Mouse (Mus musculus) cerebellum, adult 2 months (tissue): Measurements from ENCODE around the gene Zfp459. TPM values are rescaled to one million over a fixed set of nuclear protein-coding genes. Genes with fewer than 3 reads are reported as not detected.
"Not testable (repeated sequence)": the region's sequence is repeated elsewhere in the genome, so short reads cannot be mapped to it uniquely, and the experiment has no call there.

ENCODE experiments used
- DNase-seq, 2 experiments: peaks; one replicate each; pipeline ENCODE4 v3.0.0; 2021
- H3K27ac ChIP-seq: fragments of 200-500 bp; 2 replicates; pipeline ENCODE4 v1.5.1; 2012; ENCODE audit warnings: low read length, control low read depth, inconsistent platforms; ENCODE audit not compliant: insufficient read depth
- H3K27me3 ChIP-seq: fragments of 200-500 bp; 2 replicates; pipeline ENCODE4 v1.6.1; 2012; ENCODE audit warnings: inconsistent platforms, mild to moderate bottlenecking, low read length, moderate library complexity; ENCODE audit not compliant: control insufficient read depth, insufficient read depth
- H3K4me1 ChIP-seq: fragments of 200-500 bp; 2 replicates; pipeline ENCODE4 v1.6.1; 2011; ENCODE audit warnings: low read length; ENCODE audit not compliant: control insufficient read depth, insufficient read depth
- H3K4me3 ChIP-seq: fragments of 200-500 bp; replicated peaks from 2 replicates; pipeline ENCODE3; 2011; ENCODE audit warnings: mild to moderate bottlenecking, low read depth, low read length, control low read depth; ENCODE audit not compliant: insufficient read depth
- CTCF ChIP-seq: fragments of 200-500 bp; IDR thresholded peaks from 2 replicates; pipeline ENCODE4 v1.5.1; 2011; ENCODE audit warnings: low read depth, mild to moderate bottlenecking, control low read depth, low read length, moderate library complexity, borderline replicate concordance; ENCODE audit not compliant: insufficient read depth
- POLR2A ChIP-seq: fragments of 200-500 bp; IDR thresholded peaks from 2 replicates; pipeline ENCODE4 v1.6.1; 2011; ENCODE audit warnings: low read length, control low read depth, borderline replicate concordance; ENCODE audit not compliant: insufficient read depth
- WGBS: fragments of 180-500 bp; shearing (Covaris S2); methylation state at CpG from one replicate; pipeline ENCODE4 v1.1.7; 2018; 5-methylcytosine and 5-hydroxymethylcytosine counted together
- polyA plus RNA-seq: library from polyadenylated mRNA; depleted of rRNA; stranded (reverse); fragments of >200 nt; gene quantifications from 2 replicates; pipeline ENCODE4 v1.2.3, GENCODE M21; 2012; rRNA removed

Gene Zfp459
- polyA plus RNA-seq = 0.97 and 1.0 TPM in 2 replicates

DNA sequence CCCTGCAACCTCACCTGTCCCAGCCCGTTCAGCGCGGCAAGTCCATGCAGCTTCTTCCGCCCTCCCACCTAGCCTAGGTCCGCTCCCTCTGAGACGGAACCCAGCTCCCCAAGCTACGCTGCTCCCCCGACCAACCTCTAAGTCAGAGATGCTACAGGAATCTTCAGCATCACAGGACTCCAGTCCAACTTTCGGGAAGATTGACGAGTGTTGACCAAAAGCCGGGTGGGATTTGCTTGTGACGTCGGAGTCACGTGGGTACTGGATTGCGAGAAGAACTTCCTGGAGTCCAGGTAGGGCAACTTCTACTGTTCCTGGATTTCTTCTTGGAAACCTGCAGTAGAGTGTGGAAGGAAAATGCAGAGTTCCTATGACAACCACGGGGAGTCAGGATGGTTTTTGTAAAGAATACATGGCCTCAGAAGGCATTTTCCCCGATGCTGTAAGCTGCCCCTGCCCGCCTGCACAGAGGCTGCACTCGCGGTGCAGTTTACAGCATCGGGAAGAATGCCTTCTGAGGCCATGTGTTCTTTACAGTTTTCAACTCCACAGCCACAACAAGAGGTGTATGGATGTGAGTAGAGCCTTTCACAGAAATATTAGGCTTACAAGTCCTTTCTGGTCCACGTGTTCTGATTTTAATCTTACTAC, at the start of gene Zfp459:
Gene Zfp459 (minus strand): TSS at position 212 of the 651 bp plus-strand sequence.
- Histone ChIP-seq H3K4me3 (peak within 1 kb of the TSS; percentile 83), H3K4me1 (no peaks in the 10 kb centered on the region), H3K27me3 (no peaks in the 10 kb centered on the region; the same call in 1 of the 2 replicates), H3K27ac (no peak within 1 kb of the TSS)
- peak; percentile 49 to 57 for DNase-seq
- TF ChIP-seq CTCF (no peak), POLR2A (no peak)
- 2% methylated on average over 22 of the region's 22 CpGs for WGBS

DNA sequence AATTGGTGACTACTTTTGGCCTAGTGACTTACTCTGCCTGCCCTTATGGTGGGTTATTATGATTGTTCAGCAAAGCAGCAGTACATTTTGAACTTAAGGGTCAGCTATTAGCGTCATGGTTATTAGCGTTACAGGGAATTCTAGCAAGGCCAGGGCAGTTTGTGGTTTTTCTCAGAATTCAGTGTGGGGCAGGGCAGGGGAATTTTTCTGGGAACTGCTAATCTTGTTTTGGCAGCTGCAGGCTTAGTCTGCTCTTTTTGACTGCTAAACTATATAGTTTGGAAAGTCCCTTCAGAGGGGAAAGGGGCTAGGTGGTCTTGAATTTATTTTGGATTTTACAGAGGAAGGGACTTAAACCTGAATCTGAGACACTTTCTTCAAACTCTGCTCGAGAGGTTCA, 48.1 kb upstream of the Zfp459 start:
- no peak overlapping the region for H3K27ac ChIP-seq
- no peaks in the 10 kb centered on the region for H3K27me3 ChIP-seq
- H3K4me1 ChIP-seq = no peaks in the 10 kb centered on the region
- WGBS = 88% methylated on average over 3 of the region's 3 CpGs
- no peak for TF ChIP-seq CTCF
- no peak for TF ChIP-seq POLR2A
- H3K4me3 ChIP-seq = no peak overlapping the region
- DNase-seq = no peak

DNA sequence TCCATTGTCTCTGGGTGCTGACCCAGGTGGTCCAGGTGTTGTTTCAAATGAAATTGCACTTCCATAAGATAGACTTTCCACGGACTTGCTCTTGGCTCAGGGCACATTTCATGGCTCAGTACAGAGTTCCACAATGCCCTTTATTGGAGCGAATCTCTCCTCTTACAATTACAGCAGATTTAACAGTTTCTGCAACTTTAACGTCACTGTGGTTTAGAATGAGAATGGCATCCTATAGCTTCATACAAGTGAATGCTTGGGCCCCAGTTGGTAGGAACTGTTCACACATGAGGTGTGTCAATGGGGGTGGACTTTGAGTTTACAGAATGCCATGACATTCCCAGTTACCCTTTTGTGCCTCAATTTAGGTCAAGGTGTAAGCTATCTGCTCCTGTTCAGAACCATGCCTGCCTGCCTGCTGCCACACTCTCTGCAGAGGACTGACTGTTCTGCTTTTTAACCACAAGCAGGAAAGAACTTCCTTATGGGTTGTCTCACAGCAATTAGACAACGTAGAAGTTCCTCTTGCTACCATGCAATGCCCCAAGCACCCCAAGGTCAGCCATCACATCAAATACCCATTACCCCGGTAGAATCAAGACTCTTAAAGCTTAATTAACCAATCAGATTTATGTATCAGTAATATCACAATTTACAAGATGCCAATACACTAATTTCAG, 42.4 kb upstream of the Zfp459 start:
- 81% methylated on average over 3 of the region's 5 CpGs for WGBS

DNA sequence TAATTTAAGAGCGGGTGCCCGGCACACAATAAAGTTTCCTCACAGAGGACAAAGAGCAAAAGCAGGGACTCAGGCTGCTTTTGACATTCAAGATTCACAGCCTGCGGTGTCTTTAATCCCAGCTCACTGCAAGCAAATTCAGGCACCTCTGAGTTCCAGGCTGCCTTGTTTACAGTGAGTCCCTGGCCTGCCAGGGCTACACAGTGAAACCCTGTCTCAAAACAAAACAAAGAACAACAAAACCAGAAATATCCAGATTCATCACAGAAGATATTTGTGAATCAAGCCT, 30.7 kb upstream of the Zfp459 start:
- H3K4me1 ChIP-seq = no peaks in the 10 kb centered on the region
- no peak for TF ChIP-seq POLR2A
- TF ChIP-seq CTCF = no peak

More for the DNA sequence above, 42.4 kb upstream of the Zfp459 start:
- H3K4me1 ChIP-seq, H3K4me3 ChIP-seq, DNase-seq, H3K27me3 ChIP-seq, H3K27ac ChIP-seq: not testable (repeated sequence)

DNA sequence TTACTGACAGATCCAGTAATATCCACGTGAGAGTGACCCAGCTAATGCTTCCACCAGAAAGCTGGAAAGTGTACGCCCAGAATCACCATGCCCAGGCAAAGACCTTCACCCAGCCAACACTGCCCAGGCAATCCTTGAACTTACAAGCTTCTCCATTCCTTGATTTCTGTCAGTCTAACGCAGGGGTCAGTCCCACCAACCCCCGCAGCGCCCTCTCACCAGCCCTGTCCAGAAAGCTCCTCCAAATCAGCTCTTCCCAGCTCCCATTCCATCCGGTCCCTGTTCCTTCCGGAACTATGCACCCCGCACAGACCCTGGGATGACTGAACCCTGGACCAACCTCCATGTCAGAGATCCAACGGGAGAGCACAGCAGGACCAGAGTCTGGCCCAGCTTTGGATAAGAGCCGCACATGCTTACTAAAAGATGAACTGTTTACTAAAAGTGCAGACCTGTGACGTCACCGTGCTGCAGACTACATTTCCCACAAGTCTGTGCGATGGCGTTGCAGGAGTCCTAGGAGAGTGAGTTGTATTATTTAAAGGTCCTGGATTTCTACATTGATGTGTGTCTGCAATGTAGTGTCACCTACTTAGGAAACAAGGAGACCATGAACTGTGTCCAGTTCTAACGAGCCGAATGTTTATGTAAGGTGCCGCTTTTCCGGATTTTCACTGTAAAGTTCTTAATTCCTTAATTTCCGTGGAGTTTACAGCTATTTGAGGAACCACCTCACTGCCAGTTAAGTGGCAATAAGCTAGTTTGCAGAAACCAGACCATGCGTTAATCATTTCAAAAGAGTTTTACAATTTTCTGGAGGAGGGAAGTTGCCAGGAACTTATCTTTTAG, 30.2 kb upstream of the Zfp459 start, which contains the start of gene Zfp874a:
Gene Zfp874a (minus strand): TSS at position 453 of the 849 bp plus-strand sequence.
- H3K27me3 ChIP-seq = no peaks in the 10 kb centered on the region
- peak; percentile 93 to 94 for DNase-seq
- no peaks in the 10 kb centered on the region for H3K4me1 ChIP-seq
- H3K4me3 ChIP-seq = peak within 1 kb of the TSS; percentile 93
- peak within 1 kb of the TSS; percentile 80 for H3K27ac ChIP-seq
- under 1% methylated on average over 20 of the region's 20 CpGs for WGBS
- TF ChIP-seq CTCF (no peak), POLR2A (peak; percentile 43; the same call in 1 of the 2 replicates)

More for the DNA sequence above, 30.7 kb upstream of the Zfp459 start:
- Histone ChIP-seq H3K4me3 (peak overlapping the region; percentile 93), H3K27ac (peak overlapping the region; percentile 38; the same call in 1 of the 2 replicates), H3K27me3 (no peaks in the 10 kb centered on the region)
- no peak for DNase-seq
- 5% methylated on average over 3 of the region's 3 CpGs for WGBS

DNA sequence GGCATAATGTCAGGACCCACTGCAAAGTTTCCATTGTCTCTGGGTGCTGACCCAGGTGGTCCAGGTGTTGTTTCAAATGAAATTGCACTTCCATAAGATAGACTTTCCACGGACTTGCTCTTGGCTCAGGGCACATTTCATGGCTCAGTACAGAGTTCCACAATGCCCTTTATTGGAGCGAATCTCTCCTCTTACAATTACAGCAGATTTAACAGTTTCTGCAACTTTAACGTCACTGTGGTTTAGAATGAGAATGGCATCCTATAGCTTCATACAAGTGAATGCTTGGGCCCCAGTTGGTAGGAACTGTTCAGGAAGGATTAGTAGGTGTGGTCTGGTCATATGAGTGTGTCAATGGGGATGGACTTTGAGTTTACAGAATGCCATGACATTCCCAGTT, 15.9 kb upstream of the Zfp459 start:
- H3K4me1 ChIP-seq, H3K27ac ChIP-seq, H3K4me3 ChIP-seq, DNase-seq, H3K27me3 ChIP-seq: not testable (repeated sequence)
- WGBS = 77% methylated on average over 1 of the region's 3 CpGs

DNA sequence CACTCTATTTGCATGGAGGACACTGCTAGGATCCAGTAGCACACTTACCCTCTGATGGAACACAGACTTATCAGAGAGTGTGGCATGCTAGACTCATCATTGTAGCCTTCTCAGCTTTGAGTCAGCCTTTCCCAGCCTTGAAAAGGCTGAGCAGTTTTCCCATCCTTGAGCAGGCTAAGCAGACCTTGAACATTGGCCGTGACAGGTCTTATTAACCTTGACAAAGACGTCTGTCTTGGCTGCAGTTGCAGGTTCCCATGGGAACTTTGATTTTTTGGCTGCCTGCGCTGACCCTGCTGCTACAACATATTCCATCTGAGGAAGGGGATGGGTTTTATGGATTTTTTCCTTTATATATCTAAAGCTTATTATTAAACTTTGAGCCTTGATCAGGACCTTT, 6.9 kb upstream of the Zfp459 start:
- no peaks in the 10 kb centered on the region for H3K4me1 ChIP-seq
- DNase-seq = no peak
- no peak overlapping the region for H3K4me3 ChIP-seq
- H3K27me3 ChIP-seq = no peaks in the 10 kb centered on the region
- 25% methylated on average over 3 of the region's 3 CpGs for WGBS
- no peak overlapping the region for H3K27ac ChIP-seq
- TF ChIP-seq CTCF (no peak), POLR2A (no peak)

DNA sequence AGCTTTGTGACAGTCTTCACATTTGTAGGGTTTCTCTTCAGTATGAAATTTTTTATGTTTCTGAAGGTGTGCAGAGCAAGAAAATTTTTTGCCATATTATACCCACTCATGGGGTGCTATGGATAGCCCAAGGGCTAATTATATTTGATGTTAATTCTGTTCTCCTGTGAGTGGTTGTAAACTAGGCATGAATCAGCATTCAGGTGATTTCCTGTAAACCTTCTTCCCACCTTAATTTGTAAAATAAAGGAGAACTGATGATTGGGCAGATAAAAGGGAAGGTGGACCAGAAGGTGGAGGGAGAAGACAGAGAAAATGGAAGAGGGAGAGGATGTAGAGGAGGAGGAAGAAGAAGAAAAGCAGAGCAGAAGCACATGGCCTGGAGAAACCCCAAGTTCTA, 4.5 kb upstream of the Zfp459 start:
- not testable (repeated sequence) for H3K27me3 ChIP-seq, DNase-seq, H3K4me1 ChIP-seq, H3K27ac ChIP-seq, H3K4me3 ChIP-seq

DNA sequence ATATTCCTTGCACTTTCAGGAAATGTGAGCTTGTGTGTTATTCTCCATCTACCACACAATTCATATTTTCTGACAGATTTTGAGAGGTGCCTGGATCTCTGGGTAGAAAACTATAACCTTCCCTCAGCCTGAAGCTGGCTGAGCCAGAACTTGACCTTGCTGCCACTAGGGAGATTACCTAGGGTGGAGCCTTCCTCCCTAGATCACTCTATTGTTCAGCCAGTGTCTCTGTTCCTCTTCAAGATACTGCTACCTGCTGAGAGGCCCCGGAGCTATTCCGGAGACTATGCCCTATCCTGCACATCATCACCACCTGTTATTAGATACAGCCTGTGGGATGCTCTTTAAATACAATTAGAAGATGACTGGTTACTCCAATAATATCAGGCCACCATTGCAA, 1.3 kb upstream of the Zfp459 start:
- not testable (repeated sequence) for H3K4me3 ChIP-seq, H3K27ac ChIP-seq, H3K4me1 ChIP-seq, DNase-seq, H3K27me3 ChIP-seq
- 61% methylated on average over 2 of the region's 2 CpGs for WGBS
